ENCODE assay signal across 17 mouse cellular contexts in the genomic region with DNA sequence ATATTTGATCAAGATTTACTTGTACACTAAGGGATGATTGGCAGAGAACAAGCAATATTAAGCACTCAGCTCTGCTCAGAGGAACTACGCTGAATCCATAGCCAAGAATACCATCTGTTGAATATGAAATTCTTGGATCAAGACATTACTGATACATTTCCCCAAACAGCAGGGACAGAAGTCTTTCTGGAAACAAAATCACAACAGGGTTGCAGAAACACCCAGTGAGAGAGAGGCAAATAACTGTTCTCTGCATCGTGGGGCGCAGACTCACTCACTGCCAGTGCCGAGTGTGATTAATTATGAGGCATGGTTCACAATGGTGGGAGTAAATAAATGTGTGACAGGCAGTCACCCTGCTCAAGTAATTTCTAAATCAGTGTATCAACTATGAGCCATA.
DNase-seq lines count a peak whose midpoint lies in the region; ATAC-seq lines count a peak whose summit lies in the region.
"Had no signal": no experiment of that assay in that cellular context is flagged by ENCODE, and none has a peak within 500 bp of the region (broad histone marks: within the 10 kb centered on the region; RNA-seq: fewer than 3 reads in every experiment).

No protein-coding gene starts in this region.

- H3K9ac ChIP-seq in forebrain, embryonic 15.5 days (replicated peaks), result no peak overlapping the region
- H3K9ac ChIP-seq in hindbrain, embryonic 15.5 days, result no peak overlapping the region
- H3K9ac ChIP-seq: intestine, embryonic 15.5 days; liver, embryonic 15.5 days; neural tube, embryonic 12.5 days had no signal

- 40% methylated on average over 4 of the region's 4 CpGs for WGBS in forebrain, embryonic 15.5 days
- WGBS in forebrain, embryonic 10.5 days, result 87% methylated on average over 4 of the region's 4 CpGs
- 42% methylated on average over 4 of the region's 4 CpGs for WGBS in hindbrain, embryonic 15.5 days
- WGBS in hindbrain, embryonic 10.5 days, result 77% methylated on average over 4 of the region's 4 CpGs

- no peaks in the 10 kb centered on the region for H3K27me3 ChIP-seq in forebrain, embryonic 15.5 days
- H3K27me3 ChIP-seq in forebrain, embryonic 10.5 days (ENCODE audit: poor library complexity, severe bottlenecking), result no peaks in the 10 kb centered on the region
- no peaks in the 10 kb centered on the region for H3K27me3 ChIP-seq in hindbrain, embryonic 15.5 days
- no peaks in the 10 kb centered on the region for H3K27me3 ChIP-seq in hindbrain, embryonic 10.5 days (ENCODE audit: insufficient read depth, poor library complexity, severe bottlenecking)
- H3K27me3 ChIP-seq: intestine, embryonic 15.5 days; liver, embryonic 15.5 days; neural tube, embryonic 12.5 days had no signal

- H3K4me2 ChIP-seq in forebrain, embryonic 15.5 days (replicated peaks), result no peak overlapping the region
- no peak overlapping the region for H3K4me2 ChIP-seq in hindbrain, embryonic 15.5 days
- H3K4me2 ChIP-seq: intestine, embryonic 15.5 days; liver, embryonic 15.5 days; neural tube, embryonic 12.5 days had no signal

- no peaks in the 10 kb centered on the region for H3K36me3 ChIP-seq in forebrain, embryonic 15.5 days
- H3K36me3 ChIP-seq in forebrain, embryonic 10.5 days (replicated peaks), result no peaks in the 10 kb centered on the region
- no peaks in the 10 kb centered on the region for H3K36me3 ChIP-seq in hindbrain, embryonic 15.5 days
- no peaks in the 10 kb centered on the region for H3K36me3 ChIP-seq in hindbrain, embryonic 10.5 days
- H3K36me3 ChIP-seq: intestine, embryonic 15.5 days; limb, embryonic 10.5 days; liver, embryonic 15.5 days; neural tube, embryonic 12.5 days had no signal

- no peaks in the 10 kb centered on the region for H3K9me3 ChIP-seq in forebrain, embryonic 15.5 days
- no peaks in the 10 kb centered on the region for H3K9me3 ChIP-seq in forebrain, embryonic 10.5 days
- H3K9me3 ChIP-seq in hindbrain, embryonic 15.5 days, result no peaks in the 10 kb centered on the region
- H3K9me3 ChIP-seq in hindbrain, embryonic 10.5 days, result no peaks in the 10 kb centered on the region
- H3K9me3 ChIP-seq: intestine, embryonic 15.5 days; limb, embryonic 10.5 days; liver, embryonic 15.5 days; neural tube, embryonic 12.5 days had no signal

- no peak for DNase-seq in forebrain, embryonic 10.5 days (ENCODE audit: extremely low spot score, low spot score)
- no peak for DNase-seq in hindbrain, embryonic 10.5 days (ENCODE audit: low spot score)
- DNase-seq in brain, embryonic 18.5 days (ENCODE audit: low read depth, low spot score), result peak; percentile 58
- peak; percentile 67 to 70 for DNase-seq in layer of hippocampus, adult 8-10 months (ENCODE audit: low spot score in 2 of 2)
- no peak for DNase-seq in kidney, postnatal 4 days
- DNase-seq: gastrocnemius, postnatal 14 days; kidney, postnatal 14 days; lung, postnatal 36 days; midbrain, embryonic 14.5 days had no signal

- no peak overlapping the region for H3K4me3 ChIP-seq in forebrain, embryonic 15.5 days
- H3K4me3 ChIP-seq in forebrain, embryonic 10.5 days, result no peak overlapping the region
- no peak overlapping the region for H3K4me3 ChIP-seq in hindbrain, embryonic 15.5 days
- no peak overlapping the region for H3K4me3 ChIP-seq in hindbrain, embryonic 10.5 days
- H3K4me3 ChIP-seq: intestine, embryonic 15.5 days; limb, embryonic 10.5 days; liver, embryonic 15.5 days; neural tube, embryonic 12.5 days had no signal

- peaks cover 8% of the 10 kb centered on the region; the same call in 1 of the 2 replicates for H3K4me1 ChIP-seq in forebrain, embryonic 15.5 days
- H3K4me1 ChIP-seq in forebrain, embryonic 10.5 days, result no peaks in the 10 kb centered on the region
- H3K4me1 ChIP-seq in hindbrain, embryonic 15.5 days (replicated peaks), result no peaks in the 10 kb centered on the region
- H3K4me1 ChIP-seq in hindbrain, embryonic 10.5 days (replicated peaks), result no peaks in the 10 kb centered on the region
- H3K4me1 ChIP-seq: intestine, embryonic 15.5 days; limb, embryonic 10.5 days; liver, embryonic 15.5 days; neural tube, embryonic 12.5 days had no signal

- no peak overlapping the region for H3K27ac ChIP-seq in forebrain, embryonic 15.5 days (replicated peaks)
- no peak overlapping the region for H3K27ac ChIP-seq in forebrain, embryonic 10.5 days
- no peak overlapping the region for H3K27ac ChIP-seq in hindbrain, embryonic 15.5 days (replicated peaks)
- H3K27ac ChIP-seq in hindbrain, embryonic 10.5 days, result no peak overlapping the region
- H3K27ac ChIP-seq: intestine, embryonic 15.5 days; limb, embryonic 10.5 days; liver, embryonic 15.5 days; neural tube, embryonic 12.5 days had no signal

- ATAC-seq in forebrain, embryonic 15.5 days (replicated peaks), result peak; percentile 89
- ATAC-seq in hindbrain, embryonic 15.5 days (ENCODE audit: low FRiP score, low read depth), result peak; percentile 61; the same call in 1 of the 2 replicates
- ATAC-seq in megakaryocyte-erythroid progenitor cell, adult 5-6 weeks (replicated peaks; ENCODE audit: low FRiP score, low TSS enrichment, poor library complexity, severe bottlenecking), result no peak
- ATAC-seq: CD4-positive, CD25-positive, alpha-beta regulatory T cell, adult 4 months; intestine, embryonic 15.5 days had no signal

Comparison
In these comparisons a context has a peak if more than half of its experiments do, and no peak if none do; other contexts are left out.
1. DNase-seq: peak in brain, embryonic 18.5 days (single experiment) and layer of hippocampus, adult 8-10 months (2 of 2); none in forebrain, embryonic 10.5 days (single experiment), hindbrain, embryonic 10.5 days (single experiment) and kidney, postnatal 4 days (0 of 2).